Comparison of ENCODE assay signal across 7 mouse cellular contexts in genomic region chr3:90293352-90294063, GRCm38 (mm10). TPM values are rescaled to one million over a fixed set of nuclear protein-coding genes. Genes with fewer than 3 reads are reported as not detected.
DNase-seq lines count a peak whose midpoint lies in the region; ATAC-seq lines count a peak whose summit lies in the region.

No protein-coding gene starts in this region.

- peak; percentile 66 for ATAC-seq in forebrain, embryonic 11.5 days (replicated peaks; ENCODE audit: low FRiP score)

- peak; percentile 72 for DNase-seq in Muller cell, postnatal 12 days (ENCODE audit: inconsistent ontology term)
- DNase-seq in c-Kit-negative CD71-positive TER-119-positive erythroid progenitor cells, embryonic 14.5 days (ENCODE audit: low read depth, low spot score) = peak; percentile 20
- DNase-seq in forebrain, embryonic 11.5 days (ENCODE audit: low spot score) = peak; percentile 94
- peak; percentile 21 for DNase-seq in heart, postnatal 25 days (ENCODE audit: low spot score)
- peak; percentile 27 to 44 for DNase-seq in layer of hippocampus, postnatal 25 days (ENCODE audit: extremely low spot score in 1 of 2, low spot score in 1 of 2)
- DNase-seq in lung, postnatal 36 days = peak; percentile 74
- peak; percentile 17 for DNase-seq in right cerebral cortex, postnatal 25 days

- under 1% methylated on average over 29 of the region's 68 CpGs for WGBS in forebrain, embryonic 11.5 days

- peak overlapping the region; percentile 81 for H3K9ac ChIP-seq in forebrain, embryonic 11.5 days (ENCODE audit: low read length)

- H3K9me3 ChIP-seq in forebrain, embryonic 11.5 days (ENCODE audit: control insufficient read depth, low read length) = no peaks in the 10 kb centered on the region

- peak overlapping the region; percentile 71 for H3K4me2 ChIP-seq in forebrain, embryonic 11.5 days (ENCODE audit: low read depth, low read length, severe bottlenecking)

- H3K27ac ChIP-seq in forebrain, embryonic 11.5 days (ENCODE audit: low read depth, low read length) = peak overlapping the region; percentile 97

- peak overlapping the region; percentile 56 for H3K4me3 ChIP-seq in forebrain, embryonic 11.5 days (ENCODE audit: low read depth, low read length)

- no peaks in the 10 kb centered on the region; the same call in 1 of the 2 replicates for H3K4me1 ChIP-seq in forebrain, embryonic 11.5 days (replicated peaks; ENCODE audit: control insufficient read depth, insufficient read depth, low read length)

- H3K36me3 ChIP-seq in forebrain, embryonic 11.5 days (ENCODE audit: control insufficient read depth, insufficient read depth, low read length) = no peaks in the 10 kb centered on the region

- H3K27me3 ChIP-seq in forebrain, embryonic 11.5 days (ENCODE audit: control insufficient read depth, insufficient read depth, low read length) = no peaks in the 10 kb centered on the region

- intact Hi-C loops in heart, postnatal 25 days (cut with DNase I) = loop anchor here (2.0 kb wide), 1 partner anchor 27 kb away; no protein-coding TSS in a partner anchor

RNA-seq across cellular contexts. Expression of gene Gatad2b, which starts 0.5 kb away (rescaled TPM):
- 12.9 and 14.3 TPM in 2 replicates for polyA plus RNA-seq in forebrain, embryonic 11.5 days (2014; fragmentation: Nextera tagmentation; extraction: Ambion mirVana)
- 10 to 100 TPM; 42.8 to 43.6 TPM for total RNA-seq in heart, postnatal 25 days (2021)
- total RNA-seq in layer of hippocampus, postnatal 25 days (2021) = 100 to 1,000 TPM in 1 of 2 experiments, 10 to 100 TPM in 1; 90.0 to 112 TPM

RNA-seq across cellular contexts. Expression of gene Dennd4b, which starts 28.5 kb away (rescaled TPM):
- 6.8 and 7.0 TPM in 2 replicates for polyA plus RNA-seq in forebrain, embryonic 11.5 days (2014; fragmentation: Nextera tagmentation; extraction: Ambion mirVana)
- total RNA-seq in heart, postnatal 25 days (2021) = 10 to 100 TPM; 31.9 to 33.4 TPM
- 10 to 100 TPM; 31.6 to 34.1 TPM for total RNA-seq in layer of hippocampus, postnatal 25 days (2021)

RNA-seq across cellular contexts. Expression of gene Crtc2, which starts 39.5 kb away (rescaled TPM):
- polyA plus RNA-seq in forebrain, embryonic 11.5 days (2014; fragmentation: Nextera tagmentation; extraction: Ambion mirVana) = 13.7 and 14.6 TPM in 2 replicates
- total RNA-seq in heart, postnatal 25 days (2021) = 10 to 100 TPM; 14.6 to 16.1 TPM
- total RNA-seq in layer of hippocampus, postnatal 25 days (2021) = 10 to 100 TPM; 27.9 to 39.0 TPM

RNA-seq across cellular contexts. Expression of gene Slc39a1, which starts 45.5 kb away (rescaled TPM):
- 57.5 and 58.5 TPM in 2 replicates for polyA plus RNA-seq in forebrain, embryonic 11.5 days (2014; fragmentation: Nextera tagmentation; extraction: Ambion mirVana)
- 10 to 100 TPM; 83.7 to 84.3 TPM for total RNA-seq in heart, postnatal 25 days (2021)
- 10 to 100 TPM; 49.9 to 51.1 TPM for total RNA-seq in layer of hippocampus, postnatal 25 days (2021)

RNA-seq across cellular contexts. Expression of gene Creb3l4, which starts 50.2 kb away (rescaled TPM):
- polyA plus RNA-seq in forebrain, embryonic 11.5 days (2014; fragmentation: Nextera tagmentation; extraction: Ambion mirVana) = 6.0 and 6.2 TPM in 2 replicates
- total RNA-seq in heart, postnatal 25 days (2021) = not detected
- total RNA-seq in layer of hippocampus, postnatal 25 days (2021) = not detected

Comparison
In these comparisons a context has a peak if more than half of its experiments do, and no peak if none do; other contexts are left out.
1. Peak in every context shown above with its lines: DNase-seq, ATAC-seq, H3K4me3 ChIP-seq and H3K27ac ChIP-seq.
2. DNase-seq: peak in every context shown above with its lines; median percentile 94 in forebrain, embryonic 11.5 days; 74 in lung, postnatal 36 days; 72 in Muller cell, postnatal 12 days; 36 in layer of hippocampus, postnatal 25 days; 21 in heart, postnatal 25 days; 20 in c-Kit-negative CD71-positive TER-119-positive erythroid progenitor cells, embryonic 14.5 days; 17 in right cerebral cortex, postnatal 25 days.